15 mouse cellular contexts compared by ENCODE assay signal in the genomic region with DNA sequence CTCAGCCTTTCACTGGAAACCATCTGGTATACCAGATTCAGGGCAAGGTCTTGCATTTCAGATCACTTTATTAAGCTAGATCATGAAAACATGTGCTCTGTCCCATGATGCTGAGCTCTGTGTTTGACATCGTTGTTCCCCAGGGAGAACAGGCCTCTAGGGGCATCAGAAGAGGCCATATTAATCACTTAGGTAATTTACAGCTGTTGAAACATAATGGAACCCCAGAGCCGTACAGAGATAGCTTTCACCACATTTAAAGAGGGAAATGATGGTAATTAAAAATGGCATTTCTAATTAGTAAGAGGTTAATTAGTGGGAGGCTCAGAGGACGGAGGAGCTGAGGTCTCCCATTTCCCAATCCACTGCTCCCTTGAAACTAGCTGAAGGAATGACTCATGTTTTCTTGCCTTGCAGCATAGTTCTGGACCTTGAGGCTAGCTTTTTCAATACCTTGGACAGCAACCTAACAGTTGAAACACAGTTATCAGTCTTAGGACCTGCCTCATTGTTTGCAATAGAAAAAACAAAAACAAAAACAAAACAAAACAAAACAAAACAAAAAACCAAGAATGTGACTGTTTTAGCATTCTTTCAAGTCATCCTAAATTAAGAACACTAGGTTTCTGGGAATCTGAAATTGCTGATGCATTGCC.
DNase-seq lines count a peak whose midpoint lies in the region; ATAC-seq and TF ChIP-seq lines count a peak whose summit lies in the region.
"Had no signal": no experiment of that assay in that cellular context is flagged by ENCODE, and none has a peak within 500 bp of the region (broad histone marks: within the 10 kb centered on the region; RNA-seq: fewer than 3 reads in every experiment).

No protein-coding gene starts in this region.

- H3K27ac ChIP-seq in limb, embryonic 14.5 days (replicated peaks; ENCODE audit: low read depth, low read length): no peak overlapping the region
- H3K27ac ChIP-seq in limb, embryonic 10.5 days: no peak overlapping the region
- H3K27ac ChIP-seq in MEL (ENCODE audit: control insufficient read depth, low read depth, low read length): no peak overlapping the region
- H3K27ac ChIP-seq: heart, embryonic 10.5 days; lung, embryonic 15.5 days had no signal

- TF ChIP-seq CTCF in MEL (IDR thresholded peaks at IDR 0.05 in 2 of 3, conservative IDR thresholded peaks at IDR 0.05 in 1 of 3; ENCODE audit: control insufficient read depth in 1 of 3, insufficient read depth in 1 of 3, low read depth in 2 of 3, low read length in 3 of 3, poor library complexity in 1 of 3, severe bottlenecking in 1 of 3): no peak
- TF ChIP-seq CTCF in brain, embryonic 14.5 days (IDR thresholded peaks at IDR 0.05; ENCODE audit: borderline replicate concordance, extremely low read depth, insufficient read depth, insufficient read length): no peak

- no peaks in the 10 kb centered on the region for H3K9me3 ChIP-seq in limb, embryonic 14.5 days (ENCODE audit: control insufficient read depth, low read length)
- no peaks in the 10 kb centered on the region for H3K9me3 ChIP-seq in limb, embryonic 10.5 days (replicated peaks)
- H3K9me3 ChIP-seq in MEL (replicated peaks; ENCODE audit: insufficient read depth, low read length): no peaks in the 10 kb centered on the region
- H3K9me3 ChIP-seq: heart, embryonic 10.5 days; lung, embryonic 15.5 days had no signal

- no peak overlapping the region for H3K9ac ChIP-seq in limb, embryonic 14.5 days (ENCODE audit: low read depth, low read length, severe bottlenecking)
- no peak overlapping the region for H3K9ac ChIP-seq in MEL (ENCODE audit: control insufficient read depth, low read depth, low read length, poor library complexity, severe bottlenecking)
- H3K9ac ChIP-seq: lung, embryonic 15.5 days had no signal

- 36% methylated on average over 3 of the region's 3 CpGs for WGBS in limb, embryonic 14.5 days
- 53% methylated on average over 3 of the region's 3 CpGs for WGBS in limb, embryonic 10.5 days

- H3K79me2 ChIP-seq in MEL (ENCODE audit: control insufficient read depth, insufficient read depth, low read length, poor library complexity): no peaks in the 10 kb centered on the region

- no peak; the same call in 1 of the 2 replicates for TF ChIP-seq RAD21 in MEL (IDR thresholded peaks at IDR 0.05; ENCODE audit: low read depth, low read length)

- no peaks in the 10 kb centered on the region for H3K36me3 ChIP-seq in limb, embryonic 14.5 days (ENCODE audit: control insufficient read depth, insufficient read depth, low read length)
- no peaks in the 10 kb centered on the region for H3K36me3 ChIP-seq in limb, embryonic 10.5 days
- H3K36me3 ChIP-seq in MEL (ENCODE audit: control insufficient read depth in 1 of 2, insufficient read depth in 2 of 2, low read length in 2 of 2): no peaks in the 10 kb centered on the region
- H3K36me3 ChIP-seq: heart, embryonic 10.5 days; lung, embryonic 15.5 days had no signal

- no peaks in the 10 kb centered on the region for H3K27me3 ChIP-seq in limb, embryonic 14.5 days (ENCODE audit: control insufficient read depth, insufficient read depth, low read length)
- H3K27me3 ChIP-seq in limb, embryonic 10.5 days (ENCODE audit: low read depth, poor library complexity, severe bottlenecking): no peaks in the 10 kb centered on the region
- no peaks in the 10 kb centered on the region for H3K27me3 ChIP-seq in MEL (ENCODE audit: control insufficient read depth in 1 of 2, insufficient read depth in 2 of 2, low read length in 2 of 2)
- H3K27me3 ChIP-seq: lung, embryonic 15.5 days; megakaryocyte, embryonic 14.5 days had no signal

- no peak for TF ChIP-seq POLR2A in limb, embryonic 14.5 days (IDR thresholded peaks at IDR 0.05; ENCODE audit: borderline replicate concordance, extremely low read depth, insufficient read depth, insufficient read length)
- no peak for TF ChIP-seq POLR2A in MEL (IDR thresholded peaks at IDR 0.05; ENCODE audit: control insufficient read depth in 1 of 2, insufficient read depth in 1 of 2, low read depth in 1 of 2, low read length in 2 of 2, poor library complexity in 1 of 2)
- TF ChIP-seq POLR2A in brain, embryonic 14.5 days (IDR thresholded peaks at IDR 0.05; ENCODE audit: borderline replicate concordance, extremely low read depth, insufficient read depth, insufficient read length, poor library complexity, severe bottlenecking): no peak

- no peak overlapping the region for H3K4me2 ChIP-seq in limb, embryonic 14.5 days (replicated peaks; ENCODE audit: low read depth, low read length, severe bottlenecking)
- H3K4me2 ChIP-seq: lung, embryonic 15.5 days had no signal

- H3K4me1 ChIP-seq in limb, embryonic 14.5 days (ENCODE audit: control insufficient read depth, insufficient read depth, low read length): no peaks in the 10 kb centered on the region
- no peaks in the 10 kb centered on the region for H3K4me1 ChIP-seq in limb, embryonic 10.5 days
- no peaks in the 10 kb centered on the region for H3K4me1 ChIP-seq in MEL (ENCODE audit: control insufficient read depth in 1 of 2, insufficient read depth in 2 of 2, low read length in 2 of 2)
- H3K4me1 ChIP-seq: heart, embryonic 10.5 days; lung, embryonic 15.5 days; megakaryocyte, embryonic 14.5 days had no signal

- ATAC-seq in limb, embryonic 14.5 days (ENCODE audit: low FRiP score, low read depth): no peak

- TF ChIP-seq EP300 in MEL (IDR thresholded peaks at IDR 0.05; ENCODE audit: low read depth in 1 of 2, low read length in 2 of 2): no peak

- H3K4me3 ChIP-seq in limb, embryonic 14.5 days (replicated peaks; ENCODE audit: low read length): no peak overlapping the region
- H3K4me3 ChIP-seq in limb, embryonic 10.5 days: no peak overlapping the region
- H3K4me3 ChIP-seq in MEL (ENCODE audit: control insufficient read depth in 1 of 2, insufficient read depth in 1 of 2, low read depth in 2 of 2, low read length in 2 of 2): no peak overlapping the region
- H3K4me3 ChIP-seq: heart, embryonic 10.5 days; lung, embryonic 15.5 days; megakaryocyte, embryonic 14.5 days had no signal

- DNase-seq in limb, embryonic 14.5 days (ENCODE audit: low spot score): peak; percentile 24
- no peak for DNase-seq in limb, embryonic 10.5 days (ENCODE audit: low spot score)
- peak; percentile 55 for DNase-seq in MEL (ENCODE audit: low read depth, low spot score)
- DNase-seq in brain, embryonic 14.5 days (ENCODE audit: low read depth): peak; percentile 68
- peak; percentile 72 for DNase-seq in retina, embryonic 14.5 days (ENCODE audit: low spot score)
- no peak for DNase-seq in adrenal gland, adult 18-20 months (ENCODE audit: low spot score in 2 of 2)
- DNase-seq in gastrocnemius, adult 18-20 months (ENCODE audit: low spot score): no peak
- DNase-seq: cerebellum, adult 11 months; gastrocnemius, postnatal 10 days; heart, postnatal 36 days; kidney, adult 11 months; liver had no signal

TF ChIP-seq in MEL, 35 proteins besides CTCF, POLR2A, EP300 and RAD21:
- TF ChIP-seq USF2 (IDR thresholded peaks at IDR 0.05; ENCODE audit: borderline replicate concordance in 1 of 2, insufficient read depth in 1 of 2, low read depth in 1 of 2, low read length in 2 of 2) (no peak), GATA1 (IDR thresholded peaks at IDR 0.05; ENCODE audit: low read depth, low read length) (0 out of 2 replicates have a peak, but pooled peaks have one; percentile 21)

Comparison
In these comparisons a context has a peak if more than half of its experiments do, and no peak if none do; other contexts are left out.
1. DNase-seq: peak in limb, embryonic 14.5 days (single experiment), MEL (single experiment), brain, embryonic 14.5 days (single experiment) and retina, embryonic 14.5 days (single experiment); none in limb, embryonic 10.5 days (single experiment), adrenal gland, adult 18-20 months (0 of 2) and gastrocnemius, adult 18-20 months (single experiment).